In genomic region chr14:57424212-57424561, GRCm38 (mm10) we compare ENCODE assay signal across 8 mouse cellular contexts. TPM values are rescaled to one million over a fixed set of nuclear protein-coding genes. Genes with fewer than 3 reads are reported as not detected.
DNase-seq lines count a peak whose midpoint lies in the region; ATAC-seq and TF ChIP-seq lines count a peak whose summit lies in the region.

No protein-coding gene starts in this region.

- DNase-seq in cerebellum, adult 11 months, result no peak
- no peak for DNase-seq in testis, postnatal 14 days (ENCODE audit: low spot score)
- DNase-seq in right cerebral cortex, postnatal 25 days, result no peak
- DNase-seq in layer of hippocampus, adult 9-10 months (ENCODE audit: low spot score), result no peak
- no peak for DNase-seq in adrenal gland, postnatal 4 days (ENCODE audit: low spot score in 2 of 2)

- WGBS in liver, embryonic 12.5 days (ENCODE audit: insufficient replicate concordance), result under 1% methylated on average over 19 of the region's 24 CpGs

- H3K9me3 ChIP-seq in liver, embryonic 12.5 days (replicated peaks), result no peaks in the 10 kb centered on the region

- H3K4me1 ChIP-seq in testis, adult 2 months (ENCODE audit: control insufficient read depth, insufficient read depth, low read length), result no peaks in the 10 kb centered on the region
- peaks cover 7% of the 10 kb centered on the region; the same call in 1 of the 2 replicates for H3K4me1 ChIP-seq in liver, embryonic 12.5 days

- no peaks in the 10 kb centered on the region for H3K36me3 ChIP-seq in testis, adult 2 months (ENCODE audit: control insufficient read depth, insufficient read depth, low read length)
- no peaks in the 10 kb centered on the region for H3K36me3 ChIP-seq in liver, embryonic 12.5 days

- H3K27ac ChIP-seq in testis, adult 2 months (ENCODE audit: control insufficient read depth, insufficient read depth, low read depth, low read length), result peak overlapping the region; percentile 73
- H3K27ac ChIP-seq in liver, embryonic 12.5 days, result no peak overlapping the region

- TF ChIP-seq CTCF in testis, adult 2 months (IDR thresholded peaks at IDR 0.05; ENCODE audit: control insufficient read depth, insufficient read depth, insufficient replicate concordance, low read depth, low read length), result no peak

- peak overlapping the region; percentile 87 for H3K4me2 ChIP-seq in liver, embryonic 12.5 days

- H3K4me3 ChIP-seq in testis, adult 2 months (ENCODE audit: control insufficient read depth, low read depth, low read length), result peak overlapping the region; percentile 96
- H3K4me3 ChIP-seq in liver, embryonic 12.5 days, result peak overlapping the region; percentile 69

- no peaks in the 10 kb centered on the region for H3K27me3 ChIP-seq in testis, adult 2 months (ENCODE audit: control insufficient read depth, insufficient read depth, low read length)
- no peaks in the 10 kb centered on the region; the same call in 1 of the 2 replicates for H3K27me3 ChIP-seq in liver, embryonic 12.5 days (replicated peaks)

- H3K9ac ChIP-seq in liver, embryonic 12.5 days, result peak overlapping the region; percentile 72

- TF ChIP-seq POLR2A in testis, adult 2 months (IDR thresholded peaks at IDR 0.05; ENCODE audit: control insufficient read depth, low read depth, low read length), result no peak

- ATAC-seq in cerebellum, adult (ENCODE audit: insufficient number of reproducible peaks, low FRiP score, low TSS enrichment), result peak; percentile 86; the same call in 1 of the 2 replicates
- no peak; the same call in 1 of the 2 replicates for ATAC-seq in liver, embryonic 12.5 days

RNA-seq across cellular contexts. Expression of gene Ift88, which starts 0.3 kb away (rescaled TPM):
- polyA plus RNA-seq in testis, adult 2 months (2012; rRNA removed), result 27.3 and 29.7 TPM in 2 replicates
- 2.4 and 2.6 TPM in 2 replicates for polyA plus RNA-seq in liver, embryonic 12.5 days (2016; fragmentation: Nextera tagmentation; extraction: Ambion mirVana)
- 10 to 100 TPM; 10.1 to 12.9 TPM for total RNA-seq in adrenal gland, postnatal 4 days (2021)

RNA-seq across cellular contexts. Expression of gene Cryl1, which starts 25.9 kb away (rescaled TPM):
- 5.3 and 6.4 TPM in 2 replicates for polyA plus RNA-seq in testis, adult 2 months (2012; rRNA removed)
- 7.2 and 7.3 TPM in 2 replicates for polyA plus RNA-seq in liver, embryonic 12.5 days (2016; fragmentation: Nextera tagmentation; extraction: Ambion mirVana)
- total RNA-seq in adrenal gland, postnatal 4 days (2021), result 10 to 100 TPM; 21.9 to 34.6 TPM
